Mouse (Mus musculus) erythroblast, adult 5-6 weeks (primary cell): ENCODE data around the gene Prcd. TPM values are rescaled to one million over a fixed set of nuclear protein-coding genes. Genes with fewer than 3 reads are reported as not detected.

Experiments used
- total RNA-seq, 2 experiments: library from RNA; stranded (forward) in 1 of 2; stranded (reverse) in 1 of 2; fragments of 150-400 nt in 1 of 2; fragments of 200-764, 138-1000 nt in 1 of 2; gene quantifications; 2 replicates each; pipeline versions ENCODE4 v1.2.3 to v1.2.4; 2015 to 2017; ENCODE audit warnings: low replicate concordance in 2 of 2

The Prcd gene
- total RNA-seq, 2 experiments from 2014 or later, result not detected

Other genes with a start within 250 kb of the Prcd start
- gene Rnf157, start 240.5 kb upstream of the Prcd start, total RNA-seq (2015; ENCODE audit: low replicate concordance), result 0.63 and 1.7 TPM in 2 replicates
- gene Rnf157, start 240.5 kb upstream of the Prcd start, total RNA-seq (2017; ENCODE audit: low replicate concordance), result 2.0 and 2.1 TPM in 2 replicates
- 46.6 and 59.0 TPM in 2 replicates for gene Ubald2, start 219.4 kb upstream of the Prcd start, total RNA-seq (2015; ENCODE audit: low replicate concordance)
- gene Ubald2, start 219.4 kb upstream of the Prcd start, total RNA-seq (2017; ENCODE audit: low replicate concordance), result 27.0 and 41.7 TPM in 2 replicates
- gene Qrich2, start 187.3 kb upstream of the Prcd start, total RNA-seq (2015; ENCODE audit: low replicate concordance), result not detected in 2 replicates
- gene Qrich2, start 187.3 kb upstream of the Prcd start, total RNA-seq (2017; ENCODE audit: low replicate concordance), result 0.17 TPM in 1 of 2 replicates, not detected in the other
- 9.8 and 11.1 TPM in 2 replicates for gene Prpsap1, start 159.3 kb upstream of the Prcd start, total RNA-seq (2015; ENCODE audit: low replicate concordance)
- gene Prpsap1, start 159.3 kb upstream of the Prcd start, total RNA-seq (2017; ENCODE audit: low replicate concordance), result 9.2 and 14.1 TPM in 2 replicates
- 14.2 and 15.9 TPM in 2 replicates for gene Sphk1, start 122.6 kb upstream of the Prcd start, total RNA-seq (2015; ENCODE audit: low replicate concordance)
- 45.3 and 46.3 TPM in 2 replicates for gene Sphk1, start 122.6 kb upstream of the Prcd start, total RNA-seq (2017; ENCODE audit: low replicate concordance)
- 473 and 508 TPM in 2 replicates for gene Ube2o, start 72.1 kb upstream of the Prcd start, total RNA-seq (2015; ENCODE audit: low replicate concordance)
- 800 and 935 TPM in 2 replicates for gene Ube2o, start 72.1 kb upstream of the Prcd start, total RNA-seq (2017; ENCODE audit: low replicate concordance)
- not detected in 2 replicates for gene Aanat, start 67.1 kb upstream of the Prcd start, total RNA-seq (2015; ENCODE audit: low replicate concordance)
- gene Aanat, start 67.1 kb upstream of the Prcd start, total RNA-seq (2017; ENCODE audit: low replicate concordance), result not detected in 2 replicates
- 2.3 and 5.0 TPM in 2 replicates for gene Rhbdf2, start 26.5 kb upstream of the Prcd start, total RNA-seq (2015; ENCODE audit: low replicate concordance)
- gene Rhbdf2, start 26.5 kb upstream of the Prcd start, total RNA-seq (2017; ENCODE audit: low replicate concordance), result 2.8 and 3.2 TPM in 2 replicates
- not detected in 2 replicates for gene Cygb, start 779 bp downstream of the Prcd start, total RNA-seq (2015; ENCODE audit: low replicate concordance)
- not detected in 2 replicates for gene Cygb, start 779 bp downstream of the Prcd start, total RNA-seq (2017; ENCODE audit: low replicate concordance)
- gene St6galnac1, start 122.0 kb downstream of the Prcd start, total RNA-seq (2015; ENCODE audit: low replicate concordance), result not detected in 2 replicates
- not detected in 2 replicates for gene St6galnac1, start 122.0 kb downstream of the Prcd start, total RNA-seq (2017; ENCODE audit: low replicate concordance)
- 4.2 TPM in 1 of 2 replicates, not detected in the other for gene Mxra7, start 174.5 kb downstream of the Prcd start, total RNA-seq (2015; ENCODE audit: low replicate concordance)
- gene Mxra7, start 174.5 kb downstream of the Prcd start, total RNA-seq (2017; ENCODE audit: low replicate concordance), result not detected in 2 replicates
- gene Mettl23, start 189.7 kb downstream of the Prcd start, total RNA-seq (2015; ENCODE audit: low replicate concordance), result 11.3 and 11.5 TPM in 2 replicates
- gene Mettl23, start 189.7 kb downstream of the Prcd start, total RNA-seq (2017; ENCODE audit: low replicate concordance), result 5.4 and 15.1 TPM in 2 replicates
- 12.5 and 24.2 TPM in 2 replicates for gene Jmjd6, start 189.9 kb downstream of the Prcd start, total RNA-seq (2015; ENCODE audit: low replicate concordance)
- 10.7 and 13.9 TPM in 2 replicates for gene Jmjd6, start 189.9 kb downstream of the Prcd start, total RNA-seq (2017; ENCODE audit: low replicate concordance)
- 9.2 and 35.0 TPM in 2 replicates for gene Mfsd11, start 198.9 kb downstream of the Prcd start, total RNA-seq (2015; ENCODE audit: low replicate concordance)
- 3.4 and 3.5 TPM in 2 replicates for gene Mfsd11, start 198.9 kb downstream of the Prcd start, total RNA-seq (2017; ENCODE audit: low replicate concordance)
- gene Srsf2, start 199.6 kb downstream of the Prcd start, total RNA-seq (2015; ENCODE audit: low replicate concordance), result 308 and 417 TPM in 2 replicates
- 97.0 and 120 TPM in 2 replicates for gene Srsf2, start 199.6 kb downstream of the Prcd start, total RNA-seq (2017; ENCODE audit: low replicate concordance)